Mouse (Mus musculus): ENCODE measurements at regions not wholly inside any gene's neighbourhood (a gene's known extent, or its start where the extent isn't known, plus 50 kb on each side); places are given as distances from the start of the nearest gene placed in this dataset.

- no peak for DNase-seq (ENCODE audit: low spot score)
- Histone ChIP-seq H3K4me2 (replicated peaks; ENCODE audit: low read depth, low read length) (no peak overlapping the region), H3K27ac (ENCODE audit: low read length) (no peak overlapping the region), H3K36me3 (ENCODE audit: insufficient read depth, low read length) (no peaks in the 10 kb centered on the region), H3K4me1 (ENCODE audit: insufficient read depth, low read depth, low read length) (no peaks in the 10 kb centered on the region), H3K9ac (replicated peaks; ENCODE audit: low read depth) (no peak overlapping the region), H3K27me3 (replicated peaks; ENCODE audit: insufficient read depth, low read length) (no peaks in the 10 kb centered on the region), H3K9me3 (ENCODE audit: low read length) (no peaks in the 10 kb centered on the region), H3K4me3 (ENCODE audit: low read depth, low read length) (no peak overlapping the region)
- WGBS = 88% methylated on average over 3 of the region's 3 CpGs
- no peak for ATAC-seq
- TF ChIP-seq CTCF (IDR thresholded peaks at IDR 0.05) = no peak
- no peak for TF ChIP-seq EP300 (IDR thresholded peaks at IDR 0.05)
These were observed 143.5 kb upstream of the Mpp6 start for GRCm38 (mm10) chr6:49966555-49966954.

- Histone ChIP-seq H3K27ac (ENCODE audit: low read length) (no peak overlapping the region), H3K4me3 (ENCODE audit: low read depth, low read length) (no peak overlapping the region), H3K4me1 (ENCODE audit: insufficient read depth, low read depth, low read length) (no peaks in the 10 kb centered on the region), H3K9me3 (ENCODE audit: low read length) (no peaks in the 10 kb centered on the region), H3K36me3 (ENCODE audit: insufficient read depth, low read length) (no peaks in the 10 kb centered on the region), H3K27me3 (replicated peaks; ENCODE audit: insufficient read depth, low read length) (no peaks in the 10 kb centered on the region), H3K4me2 (replicated peaks; ENCODE audit: low read depth, low read length) (no peak overlapping the region), H3K9ac (replicated peaks; ENCODE audit: low read depth) (no peak overlapping the region)
- TF ChIP-seq EP300 (IDR thresholded peaks at IDR 0.05) (peak; percentile 29; the same call in 1 of the 2 replicates), CTCF (IDR thresholded peaks at IDR 0.05) (no peak)
- ATAC-seq (peak; percentile 67; the same call in 1 of the 2 replicates), DNase-seq (ENCODE audit: low spot score) (peak; percentile 70)
- WGBS = 42% methylated on average over 7 of the region's 7 CpGs
These were observed 136.7 kb upstream of the Mpp6 start for GRCm38 (mm10) chr6:49973258-49973865.

- Histone ChIP-seq H3K4me2 (replicated peaks; ENCODE audit: low read depth, low read length) (no peak overlapping the region), H3K36me3 (ENCODE audit: insufficient read depth, low read length) (no peaks in the 10 kb centered on the region), H3K9ac (replicated peaks; ENCODE audit: low read depth) (no peak overlapping the region), H3K9me3 (ENCODE audit: low read length) (no peaks in the 10 kb centered on the region), H3K4me3 (ENCODE audit: low read depth, low read length) (no peak overlapping the region), H3K4me1 (ENCODE audit: insufficient read depth, low read depth, low read length) (no peaks in the 10 kb centered on the region), H3K27ac (ENCODE audit: low read length) (no peak overlapping the region), H3K27me3 (replicated peaks; ENCODE audit: insufficient read depth, low read length) (no peaks in the 10 kb centered on the region)
- DNase-seq (ENCODE audit: low spot score) (peak; percentile 15), ATAC-seq (no peak)
- WGBS = 51% methylated on average over 11 of the region's 11 CpGs
- TF ChIP-seq EP300 (IDR thresholded peaks at IDR 0.05) (no peak), CTCF (IDR thresholded peaks at IDR 0.05) (no peak)
These were observed 132.3 kb upstream of the Mpp6 start for GRCm38 (mm10) chr6:49977783-49978182.

GRCm38 (mm10) chr6:49983740-49984139 lies 126.3 kb upstream of the Mpp6 start:
- TF ChIP-seq EP300 (IDR thresholded peaks at IDR 0.05) = no peak
- TF ChIP-seq CTCF (IDR thresholded peaks at IDR 0.05) = no peak
- peaks cover 5% of the 10 kb centered on the region; the same call in 1 of the 2 replicates for H3K4me1 ChIP-seq (ENCODE audit: insufficient read depth, low read depth, low read length)
- no peaks in the 10 kb centered on the region for H3K36me3 ChIP-seq (ENCODE audit: insufficient read depth, low read length)
- H3K4me2 ChIP-seq (replicated peaks; ENCODE audit: low read depth, low read length) = no peak overlapping the region
- DNase-seq (ENCODE audit: low spot score) (no peak), ATAC-seq (no peak)
- H3K4me3 ChIP-seq (ENCODE audit: low read depth, low read length) = no peak overlapping the region
- no peaks in the 10 kb centered on the region for H3K9me3 ChIP-seq (ENCODE audit: low read length)
- no peaks in the 10 kb centered on the region for H3K27me3 ChIP-seq (replicated peaks; ENCODE audit: insufficient read depth, low read length)
- 45% methylated on average over 4 of the region's 4 CpGs for WGBS
- H3K9ac ChIP-seq (replicated peaks; ENCODE audit: low read depth) = no peak overlapping the region
- H3K27ac ChIP-seq (ENCODE audit: low read length) = no peak overlapping the region

GRCm38 (mm10) chr6:49985127-49985526 lies 124.9 kb upstream of the Mpp6 start:
- H3K27ac ChIP-seq (ENCODE audit: low read length) = no peak overlapping the region
- H3K9me3 ChIP-seq (ENCODE audit: low read length) = no peaks in the 10 kb centered on the region
- 11% methylated on average over 6 of the region's 6 CpGs for WGBS
- H3K4me3 ChIP-seq (ENCODE audit: low read depth, low read length) = no peak overlapping the region
- H3K27me3 ChIP-seq (replicated peaks; ENCODE audit: insufficient read depth, low read length) = no peaks in the 10 kb centered on the region
- H3K9ac ChIP-seq (replicated peaks; ENCODE audit: low read depth) = no peak overlapping the region
- DNase-seq (ENCODE audit: low spot score) (peak; percentile 65), ATAC-seq (peak; percentile 76)
- peaks cover 5% of the 10 kb centered on the region; the same call in 1 of the 2 replicates for H3K4me1 ChIP-seq (ENCODE audit: insufficient read depth, low read depth, low read length)
- H3K4me2 ChIP-seq (replicated peaks; ENCODE audit: low read depth, low read length) = no peak overlapping the region
- no peak for TF ChIP-seq CTCF (IDR thresholded peaks at IDR 0.05)
- TF ChIP-seq EP300 (IDR thresholded peaks at IDR 0.05) = 0 out of 2 replicates have a peak, but pooled peaks have one; percentile 31
- H3K36me3 ChIP-seq (ENCODE audit: insufficient read depth, low read length) = no peaks in the 10 kb centered on the region

- DNase-seq (ENCODE audit: low spot score) (no peak), ATAC-seq (no peak)
- no peak overlapping the region for H3K4me2 ChIP-seq (replicated peaks; ENCODE audit: low read depth, low read length)
- peaks cover 5% of the 10 kb centered on the region; the same call in 1 of the 2 replicates for H3K4me1 ChIP-seq (ENCODE audit: insufficient read depth, low read depth, low read length)
- H3K9ac ChIP-seq (replicated peaks; ENCODE audit: low read depth) = no peak overlapping the region
- H3K27me3 ChIP-seq (replicated peaks; ENCODE audit: insufficient read depth, low read length) = no peaks in the 10 kb centered on the region
- TF ChIP-seq CTCF (IDR thresholded peaks at IDR 0.05) (no peak), EP300 (IDR thresholded peaks at IDR 0.05) (no peak)
- H3K4me3 ChIP-seq (ENCODE audit: low read depth, low read length) = no peak overlapping the region
- no peak overlapping the region for H3K27ac ChIP-seq (ENCODE audit: low read length)
- H3K9me3 ChIP-seq (ENCODE audit: low read length) = no peaks in the 10 kb centered on the region
- H3K36me3 ChIP-seq (ENCODE audit: insufficient read depth, low read length) = no peaks in the 10 kb centered on the region
- 83% methylated on average over 5 of the region's 5 CpGs for WGBS
These were observed 122.9 kb upstream of the Mpp6 start for GRCm38 (mm10) chr6:49987141-49987540.
